Mouse (Mus musculus): ENCODE data around the gene Gm21773. TPM values are rescaled to one million over a fixed set of nuclear protein-coding genes. Genes with fewer than 3 reads are reported as not detected.
"Not testable (repeated sequence)": the region's sequence is repeated elsewhere in the genome, so short reads cannot be mapped to it uniquely, and the experiment has no call there.

Gene Gm21773
- polyA plus RNA-seq (2015; fragmentation: Nextera tagmentation; extraction: Ambion mirVana): not detected in 2 replicates

- H3K9ac ChIP-seq; H3K4me1 ChIP-seq; H3K4me3 ChIP-seq (replicated peaks); H3K27me3 ChIP-seq; H3K27ac ChIP-seq; H3K36me3 ChIP-seq; H3K4me2 ChIP-seq; H3K9me3 ChIP-seq (replicated peaks); ATAC-seq (replicated peaks; ENCODE audit: low FRiP score): not testable (repeated sequence)
- WGBS: no CpG with 5 or more reads among the region's 2 CpGs
These were observed at the start of gene Gm21773 for GRCm38 (mm10) chrY:25309260-25309659. Gm21773 (minus strand) TSS chrY:25309360.
